Mouse (Mus musculus) cerebellum, postnatal 10 days (tissue): ENCODE data around the gene Gm20388.
A peak's percentile ranks its signal among the peaks of the same experiment; 100 is the strongest.

ENCODE experiments used
- DNase-seq, 2 experiments: peaks; one replicate each; pipeline ENCODE4 v3.0.0; 2021; ENCODE audit warnings: mixed read lengths in 2 of 2

Gm20388 gene

DNA sequence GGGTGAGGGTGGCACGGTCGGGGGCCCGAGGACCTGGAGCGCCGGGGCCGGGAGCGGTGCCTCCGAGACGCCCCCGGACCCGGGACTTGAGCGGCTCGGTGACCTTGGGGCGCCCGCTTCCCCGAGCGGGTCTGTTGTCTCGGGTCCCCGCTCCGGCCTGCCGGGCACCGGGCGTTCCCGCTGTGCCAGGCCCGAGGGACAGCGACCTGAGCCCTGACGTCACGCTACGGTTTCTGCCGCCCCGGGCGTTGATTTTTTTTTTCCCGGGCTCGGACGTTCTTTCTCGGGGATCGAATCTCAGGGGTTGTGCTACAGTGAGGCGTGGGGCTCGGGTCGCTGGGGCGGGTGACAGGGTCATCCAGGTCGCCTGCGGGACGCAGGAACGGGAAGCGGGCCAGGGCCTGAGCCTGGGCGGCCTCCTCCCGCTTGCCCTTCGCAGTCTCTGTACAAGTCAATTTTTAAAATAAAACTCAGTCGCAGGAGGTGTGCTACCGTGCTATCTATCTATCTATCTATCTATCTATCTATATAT, 757.8 kb downstream of the Gm20388 start, which contains the start of gene Emc8:
Gene Emc8, minus strand, starts transcription at position 200 of the 532 bp plus-strand sequence.
- peak in 1 of 2 experiments; percentile 74 for DNase-seq

DNA sequence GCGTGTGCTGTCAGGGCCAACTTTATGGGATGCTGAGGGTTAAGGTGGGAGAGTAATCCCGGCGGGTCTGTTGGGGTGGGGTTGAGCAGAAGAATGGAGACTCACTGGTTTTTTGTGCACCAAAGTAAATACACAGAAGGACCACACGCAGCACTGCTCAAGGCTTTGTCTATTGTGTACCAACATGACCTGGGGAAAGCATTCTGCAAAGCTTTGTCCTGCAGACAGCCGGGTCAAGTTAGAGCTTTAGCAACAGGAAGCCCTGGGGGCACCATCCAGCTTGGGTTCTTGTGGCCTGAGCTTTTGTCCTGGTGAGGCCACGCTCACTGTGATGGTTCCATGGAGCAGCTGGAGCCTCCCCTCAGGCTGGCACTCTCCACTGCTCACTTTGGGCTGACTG, 761.1 kb downstream of the Gm20388 start:
- DNase-seq = no peak

DNA sequence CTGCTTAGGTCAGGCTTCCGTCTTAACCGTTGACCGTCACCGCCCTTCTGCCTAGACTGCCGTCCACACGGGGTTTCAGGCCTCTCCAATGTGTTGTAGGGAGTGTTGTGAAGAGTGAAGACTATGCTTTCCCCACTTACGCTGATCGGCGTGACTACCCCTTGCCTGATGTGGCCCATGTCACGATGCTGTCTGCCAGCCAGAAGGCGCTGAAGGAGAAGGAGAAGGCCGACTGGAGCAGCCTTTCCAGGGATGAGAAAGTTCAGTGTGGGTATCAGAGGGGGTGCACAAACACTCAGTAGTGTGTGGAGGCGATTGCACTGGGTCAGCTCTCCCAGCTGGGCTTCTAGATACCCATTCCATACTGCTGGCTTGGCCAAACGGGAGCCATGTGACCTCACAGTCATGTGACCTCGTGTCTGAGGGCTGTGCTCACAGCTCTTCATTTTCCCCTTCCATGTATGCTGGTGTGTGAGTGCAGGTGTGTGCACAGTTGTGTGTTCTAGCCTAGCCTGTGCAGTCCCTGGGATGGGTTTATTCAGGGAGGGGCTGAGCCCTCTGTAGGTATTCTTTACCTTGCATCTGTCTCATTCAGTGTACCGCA, 762.1 kb downstream of the Gm20388 start:
- DNase-seq = no peak

DNA sequence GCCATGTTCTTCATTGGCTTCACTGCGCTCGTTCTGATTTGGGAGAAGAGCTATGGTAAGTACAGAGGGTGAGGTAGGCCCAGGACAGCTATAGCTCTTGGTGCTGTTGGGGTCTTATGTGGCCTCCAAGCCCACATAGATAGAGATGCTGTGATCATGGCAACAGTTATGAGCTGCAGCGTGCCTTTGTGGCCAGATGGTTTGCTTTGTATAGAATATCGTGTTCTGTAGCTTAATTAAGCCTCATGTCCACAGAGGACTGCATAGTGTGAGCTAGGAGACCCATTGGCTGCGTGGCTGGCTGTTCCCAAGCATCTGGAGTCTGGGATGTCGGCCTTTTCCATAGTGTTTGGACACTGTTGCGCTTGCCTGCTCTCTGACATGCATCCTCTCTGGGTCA, 762.7 kb downstream of the Gm20388 start:
- no peak for DNase-seq

DNA sequence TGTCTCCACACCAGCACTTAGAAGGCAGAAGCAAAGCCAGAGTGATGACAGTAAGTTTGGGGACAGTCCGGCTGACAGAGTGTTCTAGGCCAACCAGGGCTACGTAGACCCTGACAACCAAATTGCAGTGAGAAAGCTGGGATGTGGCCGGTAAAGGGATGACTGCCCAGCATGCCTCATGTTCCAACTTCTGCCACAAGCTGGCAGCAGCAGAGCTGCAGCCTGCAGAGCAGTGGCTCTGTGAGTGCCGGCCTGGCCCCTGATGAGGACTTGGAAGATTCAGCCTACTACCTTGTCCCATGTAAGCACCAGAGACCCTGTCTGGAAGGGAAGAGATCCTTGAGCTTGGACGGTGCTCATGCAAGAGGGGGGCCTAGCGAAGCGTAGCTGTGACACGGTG, 765.1 kb downstream of the Gm20388 start:
- peak in 1 of 2 experiments; percentile 52 for DNase-seq

DNA sequence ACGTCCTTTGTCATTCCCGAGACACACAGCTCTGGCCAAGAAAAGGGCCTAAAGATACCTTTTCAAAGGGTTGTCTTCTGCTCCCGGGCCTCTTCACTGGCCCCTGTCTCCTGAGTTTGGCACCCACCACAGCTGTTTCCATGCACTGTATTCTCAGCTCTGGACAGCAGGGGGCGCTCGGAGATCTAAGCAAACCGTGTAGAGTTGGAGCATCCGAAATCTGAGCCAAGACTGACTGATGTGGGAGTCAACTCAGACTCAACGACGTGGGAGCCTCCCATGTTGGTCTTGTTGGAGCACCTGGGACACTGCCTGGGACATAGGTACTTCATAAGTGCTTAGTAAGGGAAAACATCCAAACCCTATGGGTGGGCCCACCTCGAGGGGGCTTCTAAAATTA, 767.8 kb downstream of the Gm20388 start:
- peak; percentile 94 to 97 for DNase-seq

DNA sequence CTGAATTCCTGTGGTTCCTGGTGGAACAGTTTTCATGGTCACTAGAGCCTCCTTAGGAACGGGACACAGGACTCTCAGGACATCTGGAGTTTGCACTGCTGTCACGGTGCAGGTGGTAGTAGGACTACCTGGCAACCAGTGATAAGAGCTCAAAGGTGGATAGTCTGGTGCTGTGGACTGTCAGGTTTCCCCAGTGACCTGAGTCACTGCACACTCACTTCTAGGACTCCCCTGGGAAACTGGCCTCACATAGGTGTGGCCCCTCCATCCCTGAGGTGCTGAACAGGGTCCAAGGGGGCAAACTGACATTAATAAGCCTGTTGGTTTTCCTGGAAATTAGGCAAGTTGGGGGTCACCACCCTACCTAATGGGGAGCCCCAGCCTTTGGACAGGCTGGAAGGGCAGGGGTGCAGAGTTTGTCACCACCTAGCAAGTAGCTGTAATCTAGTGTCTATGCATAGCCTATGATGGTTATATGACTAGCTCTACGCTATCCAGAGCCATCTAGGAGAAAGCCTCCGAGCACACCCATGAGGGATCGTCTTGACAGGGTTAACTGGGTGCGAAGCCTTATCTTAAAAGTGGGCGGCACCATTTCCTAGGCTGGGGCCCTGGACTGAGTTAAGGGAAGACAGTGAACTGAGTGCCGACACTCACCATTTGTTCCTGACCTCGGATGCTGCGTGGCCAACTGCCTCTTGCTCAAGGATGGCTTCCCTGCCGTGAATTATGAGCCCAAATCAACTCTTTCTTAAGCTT, 769.2 kb downstream of the Gm20388 start:
- no peak for DNase-seq

DNA sequence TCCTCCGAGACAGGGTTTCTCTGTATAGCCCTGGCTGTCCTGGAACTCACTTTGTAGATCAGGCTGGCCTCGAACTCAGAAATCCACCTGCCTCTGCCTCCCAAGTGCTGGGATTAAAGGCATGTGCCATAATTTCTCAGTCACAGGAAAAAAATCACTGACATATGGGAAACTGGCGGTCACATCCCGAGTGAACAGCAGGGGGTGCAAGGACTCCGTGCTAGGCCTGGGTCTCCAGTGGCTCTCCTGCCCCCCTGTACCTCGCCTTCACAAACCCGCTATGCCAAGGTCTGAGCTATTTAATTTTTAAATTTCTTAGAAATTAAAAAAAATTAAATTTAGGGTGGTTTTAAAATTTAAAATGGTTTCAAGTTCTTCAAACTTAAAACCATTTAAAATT, 769.8 kb downstream of the Gm20388 start:
- peak; percentile 72 to 74 for DNase-seq

DNA sequence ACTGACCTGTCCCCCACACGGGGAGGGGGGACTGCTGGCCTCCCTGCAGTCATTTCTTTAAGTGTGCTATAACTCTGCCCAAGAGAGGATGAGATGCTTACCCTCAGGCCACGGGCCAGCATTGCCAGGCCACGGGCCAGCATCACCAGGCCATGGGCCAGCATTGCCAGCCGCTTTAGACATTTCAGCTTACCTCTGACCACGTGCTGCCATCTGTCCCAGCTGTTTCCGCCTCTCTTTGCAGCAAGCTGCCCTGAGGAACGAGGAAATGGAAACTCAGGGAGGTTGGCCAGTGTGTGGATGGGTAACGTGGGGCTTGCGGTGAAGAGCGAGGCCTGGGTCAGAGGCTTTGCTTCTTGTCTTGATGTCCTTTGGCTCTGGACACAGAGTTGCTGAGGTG, 770.5 kb downstream of the Gm20388 start:
- peak; percentile 47 to 72 for DNase-seq

DNA sequence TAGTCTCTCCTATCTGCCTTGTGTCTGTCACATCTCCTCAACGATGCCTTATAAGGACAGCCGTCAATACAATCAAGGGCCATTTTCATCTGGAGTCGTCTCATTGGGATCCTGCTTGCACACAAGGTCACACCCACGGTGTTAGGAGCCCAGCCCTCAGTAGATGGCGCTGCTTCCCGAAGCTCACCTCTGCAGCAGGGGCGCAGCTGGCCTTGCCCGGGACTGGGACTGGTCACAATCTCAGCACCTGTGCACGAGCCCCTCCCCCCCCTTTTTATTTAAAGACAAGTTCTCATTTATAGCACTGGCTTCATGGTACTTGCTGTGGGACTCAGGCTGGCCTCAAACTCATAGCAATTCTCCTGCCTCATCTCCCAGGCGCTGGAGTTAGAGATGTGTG, 773.0 kb downstream of the Gm20388 start:
- peak; percentile 80 to 81 for DNase-seq

DNA sequence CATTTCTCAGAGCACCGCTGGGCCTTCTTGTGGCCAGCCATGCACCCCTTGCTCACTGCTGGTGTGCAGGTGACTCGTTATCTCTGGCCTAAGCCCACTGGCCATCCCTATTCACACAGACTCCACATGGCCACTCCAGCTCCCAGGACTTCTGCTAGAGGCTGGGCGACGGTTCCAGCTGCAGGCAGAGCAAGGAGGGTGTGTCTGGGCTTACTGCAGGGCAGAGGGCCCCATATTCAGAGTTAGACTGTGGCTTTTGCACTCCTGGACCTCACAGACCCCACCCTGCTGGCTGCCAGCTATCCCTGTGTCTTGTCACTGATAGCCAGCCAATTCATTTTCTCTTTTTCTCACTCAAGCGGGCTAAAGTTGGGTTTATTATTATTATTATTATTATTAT, 773.4 kb downstream of the Gm20388 start:
- DNase-seq = no peak

DNA sequence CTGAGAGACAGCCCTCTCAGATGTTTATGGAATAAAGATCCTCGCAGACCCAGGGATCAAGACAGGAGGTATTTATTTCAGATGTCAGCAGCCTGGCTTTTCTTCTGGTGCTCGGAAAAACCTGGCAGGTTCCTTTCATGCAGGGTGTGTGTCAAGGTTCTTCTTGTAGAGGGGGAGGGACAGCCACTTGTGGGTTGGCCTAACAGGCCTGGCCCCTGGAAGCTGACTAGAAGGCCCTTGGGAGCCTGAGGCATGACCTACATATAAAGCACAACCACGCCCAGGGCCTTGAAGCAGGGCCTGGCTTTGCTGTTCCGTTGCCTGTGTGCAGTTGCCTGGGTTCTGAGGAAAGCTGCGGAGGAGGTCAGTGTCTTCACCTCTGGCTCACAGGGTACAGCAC, 774.5 kb downstream of the Gm20388 start:
- no peak for DNase-seq

DNA sequence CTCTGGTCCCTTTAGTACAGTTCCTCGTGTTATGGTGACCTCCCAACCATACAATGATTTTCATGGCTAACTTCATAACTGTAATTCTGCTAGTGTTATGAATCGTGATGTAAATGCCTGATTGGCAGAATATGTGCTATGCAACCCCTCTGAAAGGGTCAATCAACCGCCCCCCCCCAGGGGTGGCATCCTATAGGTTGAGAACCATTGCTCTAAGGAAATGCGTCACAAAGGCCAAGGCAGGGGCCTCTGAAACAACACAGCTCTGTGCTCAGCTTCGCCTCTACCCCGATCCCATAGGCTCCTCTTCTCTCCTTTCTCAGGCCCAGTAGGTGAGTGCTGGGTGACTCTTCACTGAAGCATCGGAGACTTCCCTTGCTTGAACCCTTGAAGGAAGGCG, 775.0 kb downstream of the Gm20388 start:
- DNase-seq = no peak

DNA sequence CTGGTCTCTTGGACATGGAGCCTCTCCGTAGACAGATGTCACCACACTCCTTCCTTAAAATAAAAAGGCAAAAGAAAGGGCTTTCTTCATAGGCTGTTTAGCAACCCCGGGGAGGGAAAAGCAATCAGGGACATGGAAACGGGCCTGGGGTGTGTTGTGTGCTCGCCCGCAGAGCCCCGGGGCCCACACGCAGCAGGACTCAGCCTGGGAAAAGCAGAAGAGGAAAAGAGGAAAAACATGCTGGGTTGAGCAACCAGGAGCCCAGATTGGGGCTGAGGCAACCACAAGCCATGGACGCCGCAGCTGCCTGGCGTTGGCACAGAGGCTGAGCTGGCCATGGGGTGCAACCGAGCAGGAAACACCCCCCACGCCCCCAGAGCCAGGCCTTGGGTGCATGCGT, 775.4 kb downstream of the Gm20388 start:
- DNase-seq = peak in 1 of 2 experiments; percentile 44

DNA sequence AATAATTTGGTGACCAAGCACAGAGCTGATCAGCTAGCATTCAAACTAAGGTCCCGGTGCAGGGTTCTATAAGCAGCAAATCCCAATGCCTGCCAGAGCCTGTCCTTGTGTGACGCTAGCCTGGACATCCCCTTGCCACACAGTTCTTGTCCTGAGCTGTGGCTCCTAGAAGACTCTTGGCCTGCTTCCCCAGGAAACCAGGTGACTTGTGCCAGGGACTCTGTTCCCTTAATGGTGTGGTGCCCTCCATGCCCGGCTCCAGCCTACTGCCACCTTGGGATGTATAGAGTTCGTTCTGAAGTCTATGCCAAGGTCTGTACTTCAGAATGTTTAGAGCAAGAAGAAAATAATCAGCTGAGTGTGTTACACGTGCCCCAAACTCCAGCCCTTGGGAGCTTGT, 775.9 kb downstream of the Gm20388 start:
- no peak for DNase-seq

DNA sequence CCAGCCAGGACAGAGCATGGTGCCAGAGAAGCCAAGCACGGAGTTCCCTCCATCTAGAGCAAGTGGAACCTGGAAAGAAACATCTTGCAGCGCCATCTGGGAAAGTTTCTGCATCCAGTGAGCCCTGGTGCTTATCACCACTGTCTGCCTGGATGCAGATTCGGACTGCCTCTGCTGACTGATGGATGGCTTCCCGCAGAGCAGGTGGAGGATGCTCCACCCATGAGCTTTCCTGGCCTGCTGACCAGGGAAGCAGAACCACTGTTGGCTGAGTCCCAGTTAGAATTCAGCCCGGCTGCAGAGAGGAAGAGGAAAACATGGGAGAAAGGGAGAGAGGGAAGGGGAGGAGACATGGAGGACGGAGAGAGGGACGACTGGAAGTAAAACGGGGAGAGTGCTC, 777.1 kb downstream of the Gm20388 start:
- peak in 1 of 2 experiments; percentile 61 for DNase-seq

DNA sequence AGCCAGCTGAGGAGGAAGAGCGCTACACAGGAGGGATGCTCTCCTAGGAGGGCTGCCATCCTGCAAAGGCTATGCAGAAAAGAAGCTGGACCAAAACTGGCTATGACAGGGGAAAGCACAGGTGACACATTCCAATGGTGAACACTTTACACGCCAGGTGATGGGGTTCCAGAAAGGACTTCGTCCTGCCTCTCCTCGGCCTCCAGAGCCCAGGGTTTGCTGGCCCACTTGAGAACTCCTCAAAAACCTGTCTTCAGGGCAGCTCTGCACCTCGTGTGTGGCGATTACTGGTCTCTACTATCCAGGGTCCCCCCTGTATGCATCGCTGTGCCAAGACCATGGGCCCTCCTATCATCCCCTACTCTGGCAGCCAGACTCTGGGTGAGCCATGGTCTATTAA, 777.9 kb downstream of the Gm20388 start:
- no peak for DNase-seq

DNA sequence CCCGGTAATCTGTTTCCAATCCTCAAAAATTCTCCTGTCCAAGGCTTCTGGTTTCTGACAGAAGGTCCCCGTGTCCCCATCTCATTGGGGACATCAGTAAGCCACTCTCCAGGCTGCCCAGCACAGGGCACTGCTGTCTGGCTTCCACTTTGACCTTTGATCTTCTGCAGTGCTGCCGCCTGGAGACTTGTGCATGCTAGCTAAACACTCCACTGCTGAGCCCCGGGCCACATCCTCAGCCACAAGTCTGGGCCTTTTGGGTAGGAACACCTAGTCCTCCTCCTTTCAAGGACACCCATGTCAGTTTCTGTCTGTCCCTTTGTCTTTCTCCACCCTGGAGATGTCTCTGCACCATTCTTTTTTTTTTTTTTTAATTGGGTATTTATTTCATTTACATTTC, 782.3 kb downstream of the Gm20388 start:
- no peak for DNase-seq

DNA sequence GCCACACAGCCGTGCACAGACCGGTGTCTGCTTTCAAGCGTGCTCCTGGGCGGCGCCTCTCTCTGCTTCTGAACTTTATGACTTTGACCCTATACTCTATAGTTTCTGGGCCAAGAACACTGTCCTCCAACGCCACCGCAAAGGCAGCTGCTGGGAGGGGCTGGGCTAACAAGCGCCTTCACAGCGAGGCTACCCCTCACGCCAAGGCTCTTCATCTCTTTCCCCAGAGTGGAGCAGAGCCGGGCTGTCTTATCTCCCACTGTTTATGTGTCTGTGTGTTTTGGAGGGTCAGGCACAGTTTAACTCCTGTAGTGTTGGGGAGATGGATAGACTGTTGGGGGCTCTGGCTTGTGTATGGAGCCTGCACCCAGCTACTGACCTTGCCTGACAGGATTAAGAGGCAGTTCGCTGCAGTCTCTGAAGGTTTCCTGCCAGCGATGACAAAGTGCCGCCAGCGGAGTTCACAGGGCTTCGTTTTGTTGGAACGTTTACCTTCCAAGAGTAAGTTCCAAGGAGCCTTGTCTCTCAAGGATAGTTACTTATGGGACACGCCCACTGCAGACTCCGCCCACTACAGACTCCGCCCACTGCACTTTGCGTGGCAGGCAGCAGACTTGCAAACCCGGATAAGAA, 783.3 kb downstream of the Gm20388 start:
- no peak for DNase-seq

DNA sequence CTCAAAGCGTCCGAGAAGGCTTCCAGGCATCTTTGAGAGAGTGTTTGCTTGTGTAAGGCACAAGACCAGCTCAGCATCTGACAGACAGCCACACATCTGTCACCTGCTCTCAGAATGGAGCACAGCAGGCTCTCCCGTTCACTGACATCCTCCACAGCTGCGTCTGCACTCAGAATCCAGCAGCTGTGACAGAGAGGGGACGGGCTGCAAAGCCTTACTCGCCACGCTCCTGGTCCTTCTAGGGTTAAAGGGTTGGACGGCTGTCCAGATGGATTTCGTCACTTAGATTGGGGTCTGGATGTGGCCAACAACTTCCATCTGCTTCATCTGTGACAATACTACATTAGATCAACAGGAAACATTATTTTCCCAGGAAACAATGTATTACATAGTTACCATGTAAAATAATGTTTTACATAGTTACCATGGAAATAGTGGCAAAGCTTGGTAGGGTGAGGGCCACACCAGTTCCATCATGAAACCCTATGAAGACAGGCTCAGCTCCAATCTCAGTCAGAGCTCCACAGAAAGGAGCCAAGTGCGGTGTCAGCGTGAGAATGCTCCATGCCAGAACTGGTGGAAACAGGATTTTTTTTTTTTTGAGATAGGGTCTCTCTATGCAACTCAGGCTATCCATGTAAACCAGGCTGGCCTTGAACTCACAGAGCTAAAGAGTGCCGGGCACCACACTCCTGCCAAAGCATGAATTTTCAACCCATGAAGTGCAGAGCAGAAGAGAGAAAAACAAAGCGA, 785.9 kb downstream of the Gm20388 start:
- DNase-seq = peak; percentile 61 to 68

DNA sequence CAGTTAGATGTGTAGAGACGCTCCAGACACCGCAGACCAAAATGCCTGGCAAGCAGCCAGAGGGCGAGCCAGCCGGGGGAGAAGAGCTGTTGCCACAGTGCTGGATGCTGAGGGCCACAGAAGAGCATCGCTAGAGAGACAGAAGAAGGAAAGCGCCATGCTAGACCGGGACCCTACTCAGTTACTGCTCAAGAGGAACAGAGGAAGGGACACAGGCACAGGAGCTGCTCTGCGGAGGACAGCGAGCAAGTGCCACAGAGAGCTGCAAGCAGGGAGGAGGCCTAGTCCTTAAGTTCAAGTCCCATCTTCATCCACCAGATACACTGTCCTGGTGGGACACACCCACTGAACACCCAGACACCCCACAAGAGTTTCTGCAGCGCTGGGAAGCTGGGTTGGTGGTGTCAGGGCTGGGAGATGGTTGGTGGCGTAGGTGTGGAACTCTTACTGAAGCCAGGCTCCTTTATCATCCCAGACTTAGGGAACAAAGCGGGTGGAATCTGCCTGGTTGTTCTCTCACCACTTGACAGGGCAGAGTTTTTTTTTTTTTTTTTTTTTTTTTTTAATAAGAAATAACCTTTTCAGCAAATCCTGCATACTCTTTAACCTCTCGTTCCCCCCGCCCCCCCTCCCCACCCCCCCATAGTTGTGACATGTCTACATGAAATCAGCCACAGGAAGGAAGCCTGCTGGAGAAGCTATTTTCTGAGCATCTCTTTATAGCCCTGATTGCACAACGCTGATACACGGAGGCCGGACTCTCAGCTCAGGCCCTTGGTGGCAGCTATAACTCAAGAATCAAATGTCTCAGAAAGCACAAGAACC, 786.7 kb downstream of the Gm20388 start:
- peak; percentile 87 to 90 for DNase-seq

DNA sequence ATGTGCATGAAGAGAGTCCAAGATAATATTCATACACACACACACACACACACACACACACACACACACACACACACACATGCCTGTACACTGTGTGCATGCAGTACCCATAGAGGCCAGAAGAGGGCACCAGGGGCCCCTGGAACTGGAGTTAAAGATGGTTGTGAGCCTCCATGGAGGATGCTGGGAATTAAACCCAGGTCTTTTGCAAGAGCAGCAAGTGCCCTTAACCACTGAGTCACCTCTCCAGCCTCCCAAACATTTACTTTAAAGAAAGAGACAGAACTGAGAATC, 787.3 kb downstream of the Gm20388 start:
- peak; percentile 47 to 60 for DNase-seq
